Mouse (Mus musculus): Measurements from ENCODE around the gene Vwa8.

- no peak for TF ChIP-seq MAFK (IDR thresholded peaks at IDR 0.05; ENCODE audit: insufficient read depth, low read depth, low read length)
- no peak for TF ChIP-seq ZNF384 (IDR thresholded peaks at IDR 0.05; ENCODE audit: low read depth, low read length)
- no peak for TF ChIP-seq CHD2 (IDR thresholded peaks at IDR 0.05; ENCODE audit: low read depth, low read length)
- TF ChIP-seq ZC3H11A (IDR thresholded peaks at IDR 0.05; ENCODE audit: borderline replicate concordance, low read depth, low read length) = no peak
Observed at GRCm38 (mm10) chr14:78802378-78802777, 46.5 kb upstream of the Vwa8 start.

All from ES-E14 (cell line).